Mouse (Mus musculus): ENCODE measurements at regions not wholly inside any gene's neighbourhood (a gene's known extent, or its start where the extent isn't known, plus 50 kb on each side); places are given as distances from the start of the nearest gene placed in this dataset.

DNA sequence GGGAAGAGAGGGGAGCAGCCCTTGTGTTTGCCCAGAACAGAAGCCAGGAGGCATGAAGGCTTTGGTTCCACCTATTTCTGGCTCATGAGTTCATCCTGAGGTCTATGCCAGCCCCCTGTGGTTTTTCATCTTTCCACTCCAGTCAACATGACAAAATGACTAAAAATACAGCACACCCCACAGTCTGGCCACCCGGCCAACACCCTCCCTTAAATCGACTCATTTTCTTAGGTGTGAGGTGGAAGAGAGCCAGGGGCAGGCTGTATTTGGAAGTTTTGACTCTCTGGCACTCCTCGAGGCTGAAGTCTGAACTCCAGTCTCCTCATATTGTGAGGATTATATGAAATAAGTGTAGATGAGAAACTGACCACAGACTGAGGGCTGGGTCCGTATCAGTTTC lies 55.0 kb upstream of the Ywhaq start:
- no peaks in the 10 kb centered on the region for H3K36me3 ChIP-seq
- H3K4me1 ChIP-seq = no peaks in the 10 kb centered on the region
- no peak for DNase-seq (ENCODE audit: low spot score)
- no peak overlapping the region for H3K27ac ChIP-seq
- no peaks in the 10 kb centered on the region for H3K9me3 ChIP-seq (replicated peaks)
- H3K27me3 ChIP-seq (ENCODE audit: low read depth, poor library complexity, severe bottlenecking) = no peaks in the 10 kb centered on the region
- 70% methylated on average over 4 of the region's 4 CpGs for WGBS
- H3K4me3 ChIP-seq = no peak overlapping the region

DNA sequence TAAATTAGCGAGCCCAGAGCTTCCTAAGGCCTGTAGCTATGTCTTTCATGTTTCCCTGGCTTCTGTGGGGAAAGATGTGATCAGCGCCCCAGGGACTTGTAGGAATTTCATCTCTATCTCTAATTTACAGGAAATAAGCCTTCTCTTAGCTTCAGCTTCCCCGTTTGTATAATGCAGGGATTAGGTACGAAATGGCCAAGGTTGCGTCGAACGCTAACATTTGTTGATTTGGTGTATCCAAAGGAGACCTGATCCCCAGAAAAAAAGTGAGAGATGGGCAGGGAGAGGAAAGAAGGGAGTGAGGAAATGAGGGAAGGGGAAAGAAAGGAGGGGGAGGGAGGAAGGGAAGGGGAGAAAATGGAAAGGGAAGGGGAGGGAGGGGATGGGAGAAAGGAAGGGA lies 54.5 kb upstream of the Ywhaq start:
- Histone ChIP-seq H3K9me3 (replicated peaks) (no peaks in the 10 kb centered on the region), H3K27me3 (ENCODE audit: low read depth, poor library complexity, severe bottlenecking) (no peaks in the 10 kb centered on the region), H3K36me3 (no peaks in the 10 kb centered on the region), H3K27ac (no peak overlapping the region), H3K4me1 (no peaks in the 10 kb centered on the region), H3K4me3 (no peak overlapping the region)
- no peak for DNase-seq (ENCODE audit: low spot score)
- WGBS = 90% methylated on average over 7 of the region's 7 CpGs

DNA sequence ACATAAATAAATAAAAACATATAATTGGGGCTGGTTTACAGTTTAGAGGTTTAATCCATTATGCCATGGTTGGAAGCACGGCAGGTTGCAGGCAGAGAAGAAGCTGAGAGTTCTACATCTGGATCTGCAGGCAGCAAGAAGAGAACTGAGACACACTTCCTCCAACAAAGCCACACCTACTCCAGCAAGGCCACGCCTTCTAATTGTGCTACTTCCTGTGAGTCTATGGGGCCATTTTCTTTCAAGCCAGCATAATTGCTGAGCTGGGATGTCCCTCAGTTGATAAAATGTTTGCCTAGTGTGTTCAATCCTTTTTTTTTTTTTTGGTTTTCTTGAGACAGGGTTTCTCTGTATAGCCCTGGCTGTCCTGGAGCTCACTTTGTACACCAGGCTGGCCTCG lies 52.8 kb upstream of the Ywhaq start:
- no peaks in the 10 kb centered on the region for H3K9me3 ChIP-seq (replicated peaks)
- H3K4me1 ChIP-seq = no peaks in the 10 kb centered on the region
- no peak for DNase-seq (ENCODE audit: low spot score)
- no peak overlapping the region for H3K4me3 ChIP-seq
- no peaks in the 10 kb centered on the region for H3K27me3 ChIP-seq (ENCODE audit: low read depth, poor library complexity, severe bottlenecking)
- no peaks in the 10 kb centered on the region for H3K36me3 ChIP-seq
- no peak overlapping the region for H3K27ac ChIP-seq
- 93% methylated on average over 3 of the region's 3 CpGs for WGBS
